Mouse (Mus musculus) inflammation-experienced regulatory T-cells, adult 6 months (primary cell): Measurements from ENCODE around the gene Ptgfrn. TPM values are rescaled to one million over a fixed set of nuclear protein-coding genes. Genes with fewer than 3 reads are reported as not detected.
A peak's percentile ranks its signal among the peaks of the same experiment; 100 is the strongest.

Experiments used
- ATAC-seq: one replicate; pipeline ENCODE4 v1.8.0; 2017
- polyA plus RNA-seq, 3 experiments: library from polyadenylated mRNA; unstranded; fragments of 100-300 nt; shearing (Covaris generic); gene quantifications; one replicate each; pipeline ENCODE4 v1.2.1; 2017

Gene Ptgfrn
- polyA plus RNA-seq, 3 experiments from 2014 or later, result 0.55 to 2.4 (median 1.0) TPM

- ATAC-seq, result no peak
Observed at GRCm38 (mm10) chr3:101078344-101078743, 31.7 kb downstream of the Ptgfrn start.

DNA sequence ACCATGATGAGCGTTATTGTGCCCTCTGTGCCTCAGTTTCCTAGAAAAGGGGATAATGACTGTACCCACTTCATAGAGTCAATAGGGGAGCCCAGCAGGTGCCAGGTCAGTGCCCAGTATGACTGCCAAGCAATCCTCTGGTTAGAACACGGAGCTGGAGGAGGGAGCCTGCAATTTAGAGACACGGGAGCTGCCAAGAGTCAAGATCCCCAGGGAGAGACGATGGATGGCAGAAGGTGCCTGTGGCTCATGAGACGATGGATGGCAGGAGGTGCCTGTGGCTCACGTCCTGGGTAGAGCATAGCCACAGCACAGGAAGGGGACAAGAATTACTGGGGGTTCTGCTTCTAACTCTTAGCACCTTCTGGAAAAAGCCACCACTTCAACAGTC, 32.4 kb downstream of the Ptgfrn start:
- no peak for ATAC-seq

GRCm38 (mm10) chr3:101076966-101077709, 32.9 kb downstream of the Ptgfrn start:
- ATAC-seq, result no peak

DNA sequence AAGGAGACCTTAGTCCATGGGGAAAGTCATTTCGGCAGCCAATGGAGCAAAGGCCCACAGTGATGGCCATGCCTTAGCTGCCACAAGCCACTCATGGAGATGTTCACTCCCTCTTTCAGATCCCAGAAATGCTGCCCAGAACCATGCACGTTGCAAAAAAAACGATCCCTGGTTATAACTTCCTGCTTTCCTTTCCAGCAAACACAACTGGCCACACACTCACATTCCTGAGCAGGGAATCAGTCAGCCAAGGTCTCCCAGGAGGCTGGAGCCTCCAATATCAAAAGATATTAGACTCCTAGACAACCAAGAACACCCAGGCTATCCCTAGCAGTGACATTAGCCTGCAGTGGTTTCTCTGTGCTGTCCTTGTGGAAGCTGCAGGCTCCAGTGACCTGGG, 34.2 kb downstream of the Ptgfrn start:
- no peak for ATAC-seq

DNA sequence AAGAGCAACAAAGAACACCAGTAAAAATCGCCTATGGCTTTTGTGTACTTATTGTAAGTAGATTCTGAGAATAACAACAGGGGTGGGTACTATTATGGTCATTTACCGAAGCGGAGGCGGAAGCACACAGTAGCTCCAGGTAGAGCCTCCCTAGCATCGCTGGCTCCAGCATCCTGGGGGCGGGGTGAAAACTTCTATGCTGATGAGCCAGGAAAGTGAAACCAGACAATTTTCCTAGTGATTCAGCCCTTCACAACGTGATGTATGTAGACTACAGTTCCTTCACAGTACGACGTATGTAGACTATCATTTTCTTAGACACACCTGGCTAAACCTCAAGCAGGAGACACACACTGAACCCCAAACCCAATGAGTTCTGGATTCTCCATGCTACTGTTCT, 36.7 kb downstream of the Ptgfrn start:
- peak; percentile 52 for ATAC-seq

- ATAC-seq, result peak; percentile 32
Observed at GRCm38 (mm10) chr3:101072506-101073215, 37.4 kb downstream of the Ptgfrn start.

- ATAC-seq, result no peak
Observed at GRCm38 (mm10) chr3:101071576-101071975, 38.5 kb downstream of the Ptgfrn start.

DNA sequence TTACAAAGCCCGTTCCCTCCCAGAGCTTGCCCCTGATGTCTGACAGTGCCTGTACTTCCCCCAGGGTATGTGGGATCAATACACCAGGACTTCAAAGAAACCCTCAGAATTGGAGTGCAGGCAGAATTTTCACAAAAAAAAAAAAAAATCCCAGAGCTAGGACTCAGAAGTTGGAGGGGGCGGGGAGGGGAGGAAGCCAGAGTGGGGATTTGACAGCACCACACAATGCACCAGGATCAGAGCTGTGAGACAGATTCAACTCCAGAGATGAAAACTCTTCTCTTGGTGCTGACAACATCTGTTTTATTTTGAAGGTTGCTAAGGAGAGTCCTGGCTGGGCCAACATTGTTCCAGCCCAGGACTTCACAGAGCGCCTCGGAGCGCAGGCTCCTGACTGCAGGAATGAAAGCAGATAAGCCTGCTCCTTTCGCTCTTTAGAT, 39.3 kb downstream of the Ptgfrn start:
- no peak for ATAC-seq

DNA sequence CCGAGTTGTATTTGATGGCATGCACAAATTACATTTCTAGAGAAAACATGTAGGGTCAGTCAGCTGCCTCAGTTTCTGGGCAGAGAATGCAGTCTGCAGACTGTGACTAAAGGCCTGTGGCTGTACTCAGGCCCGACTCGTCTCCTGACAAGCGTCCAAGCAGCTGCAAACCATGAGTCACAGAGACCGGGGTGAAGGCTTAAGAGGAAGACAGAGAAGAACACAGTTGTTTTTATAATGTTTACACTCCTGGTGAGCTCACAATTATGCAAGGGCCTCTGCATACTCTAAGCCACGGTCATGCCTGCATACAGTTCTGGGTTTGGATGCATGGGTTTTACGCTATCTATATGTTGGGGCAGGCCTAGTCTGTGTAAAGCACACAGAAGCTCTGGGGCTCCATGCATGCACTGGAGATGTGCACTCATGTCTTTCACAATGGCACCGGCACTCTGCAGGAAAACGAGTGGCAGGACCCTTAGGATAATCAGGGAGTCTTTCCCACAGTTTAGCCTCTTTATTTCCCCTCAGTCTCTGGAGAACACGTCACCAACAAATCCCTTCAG, 39.8 kb downstream of the Ptgfrn start:
- ATAC-seq, result no peak

- ATAC-seq, result no peak
Observed at GRCm38 (mm10) chr3:101068701-101069100, 41.4 kb downstream of the Ptgfrn start.

DNA sequence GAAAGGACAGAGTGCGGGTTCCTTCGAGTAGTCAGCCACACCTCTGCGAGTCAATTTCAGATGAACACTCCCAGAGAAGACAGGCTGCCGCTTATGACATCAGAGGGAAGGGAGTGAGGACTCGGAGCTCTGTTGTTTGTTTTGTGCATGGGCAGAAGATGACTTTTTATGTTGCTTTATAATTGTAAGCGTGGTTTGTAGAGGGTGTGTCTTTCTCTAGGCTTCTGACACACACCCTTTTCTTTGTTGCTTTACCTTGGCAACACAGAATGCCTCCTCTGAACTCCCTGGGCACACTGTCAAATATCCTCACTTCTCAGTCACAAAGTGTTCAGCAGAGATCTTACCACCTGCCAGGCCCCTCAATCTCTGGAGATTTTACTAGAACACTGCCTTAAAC, 43.9 kb downstream of the Ptgfrn start:
- peak; percentile 41 for ATAC-seq

DNA sequence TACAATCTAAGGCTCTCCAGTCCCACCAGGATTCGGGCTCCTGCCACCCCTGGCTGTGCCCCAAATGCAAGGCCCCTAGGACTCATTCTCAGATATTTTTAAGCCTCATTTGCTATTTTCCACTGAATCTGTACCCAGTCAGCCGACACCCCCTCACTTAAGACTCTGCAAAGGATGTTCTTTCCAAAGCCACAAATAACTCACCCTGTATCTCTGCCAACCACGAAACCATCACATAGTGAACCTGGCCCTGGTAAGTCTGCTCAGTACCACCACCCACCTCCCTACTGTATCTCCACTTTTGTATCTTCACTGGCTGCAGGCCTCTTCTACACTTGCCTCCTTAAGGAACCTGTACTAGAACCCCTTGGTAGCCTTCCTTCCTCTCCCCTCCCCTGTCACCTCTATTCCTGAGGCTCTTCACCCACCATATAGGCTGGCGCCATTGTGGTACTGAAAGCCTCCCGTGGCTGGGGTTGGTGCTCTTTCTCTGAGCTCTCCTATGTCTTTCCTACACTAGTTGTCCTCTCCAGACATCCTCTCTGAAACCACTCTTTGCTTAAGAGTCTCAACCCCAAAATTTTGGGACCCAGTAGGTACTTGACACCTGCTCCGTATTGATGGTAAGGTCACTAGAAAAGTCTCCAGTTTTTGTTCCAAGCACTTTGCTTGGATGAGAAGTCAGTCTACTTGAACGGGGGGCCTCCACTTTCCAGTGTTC, 48.1 kb downstream of the Ptgfrn start:
- ATAC-seq, result peak; percentile 38

GRCm38 (mm10) chr3:101059214-101059613, 50.9 kb downstream of the Ptgfrn start:
- ATAC-seq, result peak; percentile 77

DNA sequence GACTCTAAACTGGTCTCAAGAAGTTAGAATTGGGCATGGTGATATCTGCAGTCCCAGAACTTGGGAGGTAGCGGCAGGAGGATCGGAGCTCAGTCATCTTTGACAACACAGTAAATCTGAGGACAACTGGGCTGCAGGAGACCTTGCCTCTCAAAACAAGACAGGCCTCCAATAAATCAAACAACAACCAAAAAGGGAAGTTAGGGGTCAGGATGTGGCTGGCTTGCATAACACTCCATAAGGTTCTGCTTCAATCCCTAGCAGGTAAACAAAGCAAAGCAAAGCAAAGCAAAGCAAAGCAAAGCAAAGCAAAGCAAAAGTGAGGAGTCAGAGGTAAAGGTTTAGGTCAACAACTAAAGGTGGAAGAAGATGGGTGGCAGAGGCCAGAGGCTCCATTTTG, 51.9 kb downstream of the Ptgfrn start:
- peak; percentile 15 for ATAC-seq

GRCm38 (mm10) chr3:101055216-101055615, 54.9 kb downstream of the Ptgfrn start:
- ATAC-seq, result no peak

- ATAC-seq, result no peak
Observed at GRCm38 (mm10) chr3:101051601-101052000, 58.5 kb downstream of the Ptgfrn start.

- ATAC-seq, result no peak
Observed at GRCm38 (mm10) chr3:101049997-101050396, 60.1 kb downstream of the Ptgfrn start.

DNA sequence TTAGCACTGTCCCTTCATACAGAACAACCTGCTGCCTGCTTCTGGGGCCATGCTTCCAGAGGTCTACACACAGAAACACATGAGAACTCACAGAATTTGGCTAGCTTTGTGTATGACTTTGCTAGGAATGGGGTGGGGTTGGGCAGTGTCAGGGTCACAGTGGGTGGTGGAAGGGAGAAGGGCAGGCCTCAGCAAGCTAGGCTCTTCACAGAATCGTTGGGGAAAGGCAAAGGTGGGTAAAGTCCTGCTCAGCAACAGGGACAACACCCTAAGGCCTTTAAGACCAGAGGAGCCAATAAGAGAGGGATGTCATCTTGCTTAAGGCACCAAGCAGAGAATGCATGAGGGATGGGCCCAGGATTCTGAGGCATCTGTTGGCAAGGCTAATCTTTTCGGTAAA, 61.3 kb downstream of the Ptgfrn start:
- no peak for ATAC-seq

- ATAC-seq, result peak; percentile 98
Observed at GRCm38 (mm10) chr3:101047586-101048275, 62.3 kb downstream of the Ptgfrn start.

DNA sequence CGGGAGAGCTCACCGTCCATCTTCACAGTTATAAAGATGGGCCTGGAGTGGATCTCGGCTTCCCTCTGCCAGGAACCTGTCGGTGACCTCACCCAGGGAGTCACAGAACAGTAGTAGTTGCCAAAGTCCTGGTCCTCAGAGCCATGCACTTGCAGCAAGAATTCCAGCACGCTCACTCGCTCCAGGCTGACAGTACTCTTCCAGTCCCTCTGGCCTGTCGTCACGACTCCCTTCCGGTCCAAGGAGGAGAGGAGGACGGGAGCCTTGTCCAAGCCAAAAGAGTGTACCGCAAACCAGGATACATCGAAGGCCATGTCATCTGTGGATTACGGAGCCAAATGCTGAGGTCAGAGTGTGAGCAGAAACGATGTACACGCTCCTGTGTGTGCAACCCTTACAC, 64.6 kb downstream of the Ptgfrn start:
- no peak for ATAC-seq

- no peak for ATAC-seq
Observed at GRCm38 (mm10) chr3:101044686-101045085, 65.4 kb downstream of the Ptgfrn start.

DNA sequence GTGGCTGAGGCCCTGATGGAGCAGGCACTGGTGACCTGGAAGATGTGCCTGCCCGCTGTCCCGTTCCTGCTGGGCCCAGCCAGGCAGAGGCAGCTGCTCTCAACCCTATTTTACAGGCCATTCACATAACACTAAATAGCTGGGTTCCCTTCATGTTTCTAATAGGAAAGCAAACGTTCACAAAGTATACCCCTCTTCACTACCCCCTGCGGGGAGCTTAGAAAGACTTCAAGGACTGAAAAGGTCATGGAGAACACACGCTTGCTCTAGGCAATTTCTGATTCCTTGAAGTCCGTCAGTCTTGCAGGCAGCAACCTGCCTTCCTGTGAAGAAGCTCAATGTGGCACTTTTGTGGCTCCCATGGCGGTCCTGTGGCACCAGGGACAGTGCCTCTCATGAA, 68.1 kb downstream of the Ptgfrn start:
- no peak for ATAC-seq
